Mouse (Mus musculus) kidney, embryonic 16.5 days (tissue): ENCODE results near the gene Ltbp4. TPM values are rescaled to one million over a fixed set of nuclear protein-coding genes. Genes with fewer than 3 reads are reported as not detected.

ENCODE experiments used
- ATAC-seq: fragments of 200-750 bp; cut with Nextera tagmentation; 2 replicates; pipeline ENCODE4 v1.8.0; 2017; ENCODE audit warnings: moderate TSS enrichment; ENCODE audit not compliant: low FRiP score, low TSS enrichment
- H3K27ac ChIP-seq: fragments of 300-500 bp; sonication (generic); 2 replicates; pipeline ENCODE4 v1.5.1; 2014; ENCODE audit warnings: low read length
- H3K27me3 ChIP-seq: fragments of 300-500 bp; sonication (generic); 2 replicates; pipeline ENCODE4 v1.6.1; 2014; ENCODE audit warnings: low read length, control low read depth, mixed read lengths; ENCODE audit not compliant: insufficient read depth
- H3K36me3 ChIP-seq: fragments of 300-500 bp; sonication (generic); 2 replicates; pipeline ENCODE4 v1.6.1; 2014; ENCODE audit warnings: low read length, control low read depth, mixed read lengths; ENCODE audit not compliant: insufficient read depth
- H3K4me1 ChIP-seq: fragments of 300-500 bp; sonication (generic); 2 replicates; pipeline ENCODE4 v1.6.1; 2014; ENCODE audit warnings: low read length, control low read depth, mixed read lengths; ENCODE audit not compliant: insufficient read depth
- H3K4me2 ChIP-seq: fragments of 300-500 bp; sonication (generic); replicated peaks from 2 replicates; pipeline ENCODE4 v1.6.1; 2014; ENCODE audit warnings: low read depth, low read length
- H3K4me3 ChIP-seq: fragments of 300-500 bp; sonication (generic); 2 replicates; pipeline ENCODE4 v1.5.1; 2014; ENCODE audit warnings: mild to moderate bottlenecking, low read length
- H3K9ac ChIP-seq: fragments of 300-500 bp; sonication (generic); replicated peaks from 2 replicates; pipeline ENCODE4 v1.6.1; 2014; ENCODE audit warnings: low read length
- H3K9me3 ChIP-seq: fragments of 300-500 bp; sonication (generic); 2 replicates; pipeline ENCODE4 v1.6.1; 2016; ENCODE audit warnings: low read length, control low read depth
- WGBS: fragments of 180-500 bp; shearing (Covaris S2); extraction: QIAGEN DNeasy Blood & Tissue Kit; methylation state at CpG from one replicate; pipeline ENCODE4 v1.1.7; 2014; 5-methylcytosine and 5-hydroxymethylcytosine counted together
- polyA plus RNA-seq: library from polyadenylated mRNA; unstranded; fragments of >200 nt; fragmentation: Nextera tagmentation; extraction: Ambion mirVana; gene quantifications from 2 replicates; pipeline ENCODE4 v1.2.1, GENCODE M21; 2015

Gene Ltbp4
- polyA plus RNA-seq, 1 experiment from 2014 or later, result 55.8 TPM

DNA sequence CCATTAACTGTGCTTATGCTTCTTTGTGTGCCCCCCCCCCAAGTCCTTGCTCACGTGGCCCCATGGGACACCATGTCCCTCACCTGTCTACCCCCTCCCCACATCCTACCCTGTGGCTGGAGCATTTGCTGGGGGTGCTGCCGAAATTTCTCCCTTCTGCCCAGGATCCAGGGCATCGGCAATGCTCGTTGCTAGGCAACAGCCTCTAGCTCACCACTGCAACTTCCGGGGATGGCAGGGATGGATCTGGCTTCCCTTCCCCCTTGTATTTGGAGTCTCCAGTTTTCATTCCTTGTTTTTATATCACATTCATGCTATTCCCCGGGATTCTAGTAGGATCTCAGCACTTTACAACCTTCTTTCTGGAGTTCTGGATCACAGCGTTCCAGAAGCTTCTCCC, 2.0 kb upstream of the Ltbp4 start:
- no peak for ATAC-seq
- H3K9ac ChIP-seq, result no peak overlapping the region
- 38% methylated on average over 7 of the region's 7 CpGs for WGBS
- no peak overlapping the region for H3K4me2 ChIP-seq
- H3K9me3 ChIP-seq, result no peaks in the 10 kb centered on the region
- peaks cover 8% of the 10 kb centered on the region; the same call in 1 of the 2 replicates for H3K36me3 ChIP-seq
- no peak overlapping the region for H3K27ac ChIP-seq
- peaks cover 45% of the 10 kb centered on the region for H3K27me3 ChIP-seq
- H3K4me3 ChIP-seq, result no peak overlapping the region
- peaks cover 28% of the 10 kb centered on the region for H3K4me1 ChIP-seq

GRCm38 (mm10) chr7:27339114-27339513, 1.6 kb upstream of the Ltbp4 start:
- H3K4me3 ChIP-seq, result no peak overlapping the region
- H3K4me2 ChIP-seq, result no peak overlapping the region
- WGBS, result 72% methylated on average over 4 of the region's 4 CpGs
- no peaks in the 10 kb centered on the region for H3K9me3 ChIP-seq
- 0 out of 2 replicates have a peak, but pooled peaks cover 5% of the 10 kb centered on the region for H3K36me3 ChIP-seq
- H3K27me3 ChIP-seq, result peaks cover 49% of the 10 kb centered on the region
- H3K9ac ChIP-seq, result no peak overlapping the region
- H3K4me1 ChIP-seq, result peaks cover 32% of the 10 kb centered on the region
- H3K27ac ChIP-seq, result no peak overlapping the region
- no peak for ATAC-seq

- H3K4me1 ChIP-seq, result peaks cover 60% of the 10 kb centered on the region
- H3K36me3 ChIP-seq, result no peaks in the 10 kb centered on the region
- under 1% methylated on average over 47 of the region's 47 CpGs for WGBS
- no peaks in the 10 kb centered on the region for H3K9me3 ChIP-seq
- peak; percentile 73 for ATAC-seq
- H3K9ac ChIP-seq, result peak overlapping the region; percentile 12
- H3K27me3 ChIP-seq, result peaks cover 63% of the 10 kb centered on the region
- peak overlapping the region; percentile 45 for H3K4me3 ChIP-seq
- H3K27ac ChIP-seq, result no peak overlapping the region
- peak overlapping the region; percentile 70 for H3K4me2 ChIP-seq
Measured at GRCm38 (mm10) chr7:27335928-27336823, 1.3 kb downstream of the Ltbp4 start.

GRCm38 (mm10) chr7:27335011-27335720, 2.3 kb downstream of the Ltbp4 start:
- Histone ChIP-seq H3K27me3 (peaks cover 68% of the 10 kb centered on the region), H3K4me3 (no peak overlapping the region), H3K4me1 (peaks cover 69% of the 10 kb centered on the region), H3K36me3 (no peaks in the 10 kb centered on the region), H3K4me2 (no peak overlapping the region), H3K27ac (no peak overlapping the region), H3K9ac (no peak overlapping the region), H3K9me3 (no peaks in the 10 kb centered on the region)
- 52% methylated on average over 15 of the region's 15 CpGs for WGBS
- ATAC-seq, result no peak

DNA sequence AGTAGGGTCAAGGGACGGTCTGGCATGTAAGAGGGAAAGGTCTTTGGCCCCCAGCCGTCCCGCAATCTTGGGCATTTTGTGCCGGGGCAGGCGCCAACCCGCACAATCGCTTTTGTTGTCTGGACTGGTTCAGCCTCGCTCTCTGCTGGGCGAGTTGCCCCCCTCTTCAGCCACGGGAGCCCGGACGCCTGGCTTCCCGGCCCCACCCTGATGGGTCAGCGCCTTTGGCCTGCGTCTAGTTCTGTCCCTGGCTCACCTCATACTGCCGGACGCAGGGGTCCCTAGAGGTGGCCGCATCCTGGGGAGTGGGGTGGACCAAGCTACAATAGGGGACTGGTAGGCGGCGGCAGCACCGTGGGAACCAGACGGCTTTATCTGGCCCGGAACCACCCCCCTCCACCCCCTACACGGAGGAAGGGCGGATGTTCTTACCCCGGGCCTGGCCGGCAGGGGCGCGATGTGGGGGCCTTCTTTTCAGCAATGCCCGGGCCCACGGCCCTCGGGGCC, 3.0 kb downstream of the Ltbp4 start:
- Histone ChIP-seq H3K4me3 (peak overlapping the region; percentile 66), H3K4me2 (peak overlapping the region; percentile 89), H3K9me3 (no peaks in the 10 kb centered on the region), H3K36me3 (no peaks in the 10 kb centered on the region), H3K4me1 (peaks cover 76% of the 10 kb centered on the region), H3K27me3 (peaks cover 73% of the 10 kb centered on the region), H3K9ac (no peak overlapping the region), H3K27ac (no peak overlapping the region)
- WGBS, result 4% methylated on average over 32 of the region's 32 CpGs
- no peak for ATAC-seq

DNA sequence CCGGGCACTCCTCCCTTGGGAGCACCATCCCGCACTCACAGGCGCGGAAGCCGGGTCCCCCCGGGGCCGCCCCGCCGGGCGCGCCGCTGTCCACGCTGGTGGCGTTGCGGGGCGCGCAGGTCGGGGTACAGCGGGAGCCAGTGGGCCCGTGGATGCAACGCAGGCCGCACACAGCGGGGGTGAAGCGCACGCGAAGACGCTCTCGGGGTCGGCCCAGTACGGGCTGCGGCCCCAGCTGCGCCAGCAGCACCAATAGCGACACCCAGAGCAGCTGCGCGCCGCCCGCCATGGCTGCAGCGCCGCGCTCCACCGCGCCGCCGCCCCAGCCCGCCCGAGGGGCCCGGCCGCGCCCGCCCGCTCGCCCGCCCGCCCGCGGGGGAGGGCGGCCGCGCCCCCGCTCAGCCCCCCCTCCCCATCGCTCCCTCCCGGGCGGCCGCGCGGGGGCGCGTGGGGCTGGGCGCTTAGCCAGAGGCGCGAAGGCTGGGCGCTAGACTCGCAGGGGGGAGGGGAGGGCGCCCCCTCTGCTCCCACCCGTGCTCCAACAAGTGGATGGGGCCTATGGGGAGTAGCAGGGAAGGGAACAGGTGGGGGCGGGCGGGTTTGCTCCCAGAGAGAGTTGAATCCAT, 4.1 kb downstream of the Ltbp4 start:
- H3K4me1 ChIP-seq, result peaks cover 86% of the 10 kb centered on the region
- peak overlapping the region; percentile 66 for H3K4me3 ChIP-seq
- peaks cover 72% of the 10 kb centered on the region for H3K27me3 ChIP-seq
- H3K9me3 ChIP-seq, result no peaks in the 10 kb centered on the region
- under 1% methylated on average over 41 of the region's 77 CpGs for WGBS
- no peaks in the 10 kb centered on the region for H3K36me3 ChIP-seq
- peak overlapping the region; percentile 94 for H3K27ac ChIP-seq
- peak overlapping the region; percentile 80 for H3K9ac ChIP-seq
- peak overlapping the region; percentile 89 for H3K4me2 ChIP-seq
- ATAC-seq, result no peak

GRCm38 (mm10) chr7:27332353-27333199, 4.9 kb downstream of the Ltbp4 start:
- no peak for ATAC-seq

DNA sequence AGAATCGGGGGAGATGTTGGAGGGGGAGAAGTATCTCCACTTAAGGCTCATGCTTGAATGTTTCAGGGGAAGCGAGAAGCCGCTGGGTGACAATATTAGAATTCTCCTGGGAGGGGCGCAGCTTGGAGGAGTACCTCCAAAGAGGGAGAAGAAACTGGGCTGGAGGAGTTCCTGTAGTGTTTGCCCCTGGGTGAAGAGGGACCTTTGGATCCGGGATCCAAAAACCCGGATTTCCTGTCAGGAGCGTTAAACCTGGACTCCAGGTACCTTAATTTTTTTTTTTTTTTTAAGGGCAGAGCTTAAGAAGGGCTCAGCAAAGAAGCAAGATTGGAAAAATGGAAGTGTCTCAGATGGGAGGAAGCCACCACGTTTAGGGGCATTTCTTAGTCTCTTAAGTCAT, 5.6 kb downstream of the Ltbp4 start:
- 0 out of 2 replicates have a peak, but pooled peaks cover 4% of the 10 kb centered on the region for H3K36me3 ChIP-seq
- peak overlapping the region; percentile 66 for H3K4me3 ChIP-seq
- 6% methylated on average over 8 of the region's 8 CpGs for WGBS
- peaks cover 77% of the 10 kb centered on the region for H3K4me1 ChIP-seq
- peaks cover 65% of the 10 kb centered on the region for H3K27me3 ChIP-seq
- H3K27ac ChIP-seq, result peak overlapping the region; percentile 94
- H3K4me2 ChIP-seq, result peak overlapping the region; percentile 89
- no peaks in the 10 kb centered on the region for H3K9me3 ChIP-seq
- no peak for ATAC-seq
- H3K9ac ChIP-seq, result peak overlapping the region; percentile 66; the same call in 1 of the 2 replicates

More at GRCm38 (mm10) chr7:27332353-27333199, 4.9 kb downstream of the Ltbp4 start:
- peaks cover 66% of the 10 kb centered on the region for H3K27me3 ChIP-seq
- H3K4me3 ChIP-seq, result peak overlapping the region; percentile 66
- H3K9me3 ChIP-seq, result no peaks in the 10 kb centered on the region
- under 1% methylated on average over 38 of the region's 39 CpGs for WGBS
- no peaks in the 10 kb centered on the region for H3K36me3 ChIP-seq
- H3K9ac ChIP-seq, result peak overlapping the region; percentile 80
- peaks cover 84% of the 10 kb centered on the region for H3K4me1 ChIP-seq
- H3K4me2 ChIP-seq, result peak overlapping the region; percentile 89
- H3K27ac ChIP-seq, result peak overlapping the region; percentile 94

GRCm38 (mm10) chr7:27331541-27331851, 6.0 kb downstream of the Ltbp4 start:
- WGBS, result under 1% methylated on average over 8 of the region's 8 CpGs
- Histone ChIP-seq H3K27ac (peak overlapping the region; percentile 94), H3K9ac (peak overlapping the region; percentile 66), H3K4me3 (peak overlapping the region; percentile 66), H3K4me1 (peaks cover 74% of the 10 kb centered on the region), H3K36me3 (0 out of 2 replicates have a peak, but pooled peaks cover 4% of the 10 kb centered on the region), H3K27me3 (peaks cover 63% of the 10 kb centered on the region), H3K9me3 (no peaks in the 10 kb centered on the region), H3K4me2 (peak overlapping the region; percentile 89)
- no peak for ATAC-seq
